Mouse (Mus musculus): ENCODE results near the gene 5730480H06Rik.

The 5730480H06Rik gene

GRCm38 (mm10) chr5:48327652-48328051 is at the start of gene 5730480H06Rik:
TSS of gene 5730480H06Rik (plus strand) at chr5:48327952.
- DNase-seq (ENCODE audit: low read depth, low spot score): no peak

GRCm38 (mm10) chr5:48301186-48301585 is 26.6 kb upstream of the 5730480H06Rik start:
- no peak for DNase-seq (ENCODE audit: low read depth, low spot score)

- DNase-seq (ENCODE audit: low read depth, low spot score): no peak
Observed at GRCm38 (mm10) chr5:48315057-48315602, 12.6 kb upstream of the 5730480H06Rik start.

- DNase-seq (ENCODE audit: low read depth, low spot score): no peak
Observed at GRCm38 (mm10) chr5:48320597-48320996, 7.2 kb upstream of the 5730480H06Rik start.

- no peak for DNase-seq (ENCODE audit: low read depth, low spot score)
Observed at GRCm38 (mm10) chr5:48326221-48326620, 1.5 kb upstream of the 5730480H06Rik start.

- DNase-seq (ENCODE audit: low read depth, low spot score): no peak
Observed at GRCm38 (mm10) chr5:48329751-48330150, 2.0 kb downstream of the 5730480H06Rik start.

GRCm38 (mm10) chr5:48330817-48331216 is 3.1 kb downstream of the 5730480H06Rik start:
- DNase-seq (ENCODE audit: low read depth, low spot score): no peak

GRCm38 (mm10) chr5:48331441-48331840 is 3.7 kb downstream of the 5730480H06Rik start:
- no peak for DNase-seq (ENCODE audit: low read depth, low spot score)

- no peak for DNase-seq (ENCODE audit: low read depth, low spot score)
Observed at GRCm38 (mm10) chr5:48333407-48333806, 5.7 kb downstream of the 5730480H06Rik start.

- no peak for DNase-seq (ENCODE audit: low read depth, low spot score)
Observed at GRCm38 (mm10) chr5:48333884-48334513, 6.2 kb downstream of the 5730480H06Rik start.

- DNase-seq (ENCODE audit: low read depth, low spot score): no peak
Observed at GRCm38 (mm10) chr5:48340808-48341433, 13.2 kb downstream of the 5730480H06Rik start.

GRCm38 (mm10) chr5:48345095-48345982 is 17.6 kb downstream of the 5730480H06Rik start:
- DNase-seq (ENCODE audit: low read depth, low spot score): no peak

- no peak for DNase-seq (ENCODE audit: low read depth, low spot score)
Observed at GRCm38 (mm10) chr5:48345983-48346648, 18.4 kb downstream of the 5730480H06Rik start.

GRCm38 (mm10) chr5:48349309-48349708 is 21.6 kb downstream of the 5730480H06Rik start:
- no peak for DNase-seq (ENCODE audit: low read depth, low spot score)

- DNase-seq (ENCODE audit: low read depth, low spot score): peak; percentile 88
Observed at GRCm38 (mm10) chr5:48371890-48372766, 44.4 kb downstream of the 5730480H06Rik start.

GRCm38 (mm10) chr5:48402497-48402896 is 74.7 kb downstream of the 5730480H06Rik start:
- DNase-seq (ENCODE audit: low read depth, low spot score): no peak

- no peak for DNase-seq (ENCODE audit: low read depth, low spot score)
Observed at GRCm38 (mm10) chr5:48408276-48408675, 80.5 kb downstream of the 5730480H06Rik start.

- no peak for DNase-seq (ENCODE audit: low read depth, low spot score)
Observed at GRCm38 (mm10) chr5:48410348-48410747, 82.6 kb downstream of the 5730480H06Rik start.

- no peak for DNase-seq (ENCODE audit: low read depth, low spot score)
Observed at GRCm38 (mm10) chr5:48411462-48411861, 83.7 kb downstream of the 5730480H06Rik start.

GRCm38 (mm10) chr5:48412261-48412660 is 84.5 kb downstream of the 5730480H06Rik start:
- no peak for DNase-seq (ENCODE audit: low read depth, low spot score)
